8 mouse cellular contexts compared by ENCODE assay signal in genomic region chr2:122737894-122738830, GRCm38 (mm10). TPM values are rescaled to one million over a fixed set of nuclear protein-coding genes. Genes with fewer than 3 reads are reported as not detected.
DNase-seq lines count a peak whose midpoint lies in the region; ATAC-seq and TF ChIP-seq lines count a peak whose summit lies in the region.

Bloc1s6 (plus strand) TSS chr2:122738503.

- DNase-seq in 416B (ENCODE audit: low read depth), result peak; percentile 96
- DNase-seq in heart, adult 8-10 months (ENCODE audit: low spot score), result peak; percentile 85
- DNase-seq in kidney, adult 9 months, result peak; percentile 93
- peak; percentile 93 for DNase-seq in limb, embryonic 14.5 days (ENCODE audit: low spot score)
- peak; percentile 97 for DNase-seq in midbrain, postnatal 0 days (ENCODE audit: low spot score)
- peak; percentile 70 to 81 for DNase-seq in spleen, postnatal 14 days (ENCODE audit: low spot score in 2 of 2)

- 0 out of 2 replicates have a peak, but pooled peaks cover 10% of the 10 kb centered on the region for H3K27me3 ChIP-seq in embryonic facial prominence, embryonic 15.5 days
- no peaks in the 10 kb centered on the region for H3K27me3 ChIP-seq in limb, embryonic 14.5 days (ENCODE audit: control insufficient read depth, insufficient read depth, low read length)
- peaks cover 7% of the 10 kb centered on the region; the same call in 1 of the 2 replicates for H3K27me3 ChIP-seq in midbrain, postnatal 0 days (ENCODE audit: insufficient read depth, low read length)

- H3K27ac ChIP-seq in bone marrow, adult 2 months (ENCODE audit: control insufficient read depth, insufficient read depth, low read depth, low read length, poor library complexity), result peak within 1 kb of the TSS; percentile 92
- peak within 1 kb of the TSS; percentile 93 for H3K27ac ChIP-seq in embryonic facial prominence, embryonic 15.5 days (replicated peaks)
- peak within 1 kb of the TSS; percentile 92 for H3K27ac ChIP-seq in limb, embryonic 14.5 days (replicated peaks; ENCODE audit: low read depth, low read length)
- H3K27ac ChIP-seq in midbrain, postnatal 0 days (ENCODE audit: low read depth, low read length), result peak within 1 kb of the TSS; percentile 86

- peak within 1 kb of the TSS; percentile 67 for H3K4me2 ChIP-seq in embryonic facial prominence, embryonic 15.5 days (replicated peaks)
- peak within 1 kb of the TSS; percentile 55 for H3K4me2 ChIP-seq in limb, embryonic 14.5 days (replicated peaks; ENCODE audit: low read depth, low read length, severe bottlenecking)
- peak within 1 kb of the TSS; percentile 49 for H3K4me2 ChIP-seq in midbrain, postnatal 0 days (ENCODE audit: low read depth, low read length, poor library complexity, severe bottlenecking)

- peak within 1 kb of the TSS; percentile 91 for H3K9ac ChIP-seq in embryonic facial prominence, embryonic 15.5 days
- H3K9ac ChIP-seq in limb, embryonic 14.5 days (ENCODE audit: low read depth, low read length, severe bottlenecking), result peak within 1 kb of the TSS; percentile 86
- H3K9ac ChIP-seq in midbrain, postnatal 0 days (replicated peaks; ENCODE audit: low read length, poor library complexity, severe bottlenecking), result peak within 1 kb of the TSS; percentile 74

- peak within 1 kb of the TSS; percentile 98 for H3K4me3 ChIP-seq in bone marrow, adult 2 months (replicated peaks; ENCODE audit: control insufficient read depth, low read depth, low read length)
- peak within 1 kb of the TSS; percentile 82 for H3K4me3 ChIP-seq in embryonic facial prominence, embryonic 15.5 days (replicated peaks)
- peak within 1 kb of the TSS; percentile 69 for H3K4me3 ChIP-seq in limb, embryonic 14.5 days (replicated peaks; ENCODE audit: low read length)
- peak within 1 kb of the TSS; percentile 62 for H3K4me3 ChIP-seq in midbrain, postnatal 0 days (ENCODE audit: low read depth, low read length)

- H3K4me1 ChIP-seq in bone marrow, adult 2 months (ENCODE audit: control insufficient read depth, insufficient read depth, low read length), result no peaks in the 10 kb centered on the region
- peaks cover 9% of the 10 kb centered on the region for H3K4me1 ChIP-seq in embryonic facial prominence, embryonic 15.5 days
- H3K4me1 ChIP-seq in limb, embryonic 14.5 days (ENCODE audit: control insufficient read depth, insufficient read depth, low read length), result peaks cover 8% of the 10 kb centered on the region
- peaks cover 5% of the 10 kb centered on the region; the same call in 1 of the 2 replicates for H3K4me1 ChIP-seq in midbrain, postnatal 0 days (ENCODE audit: insufficient read depth, low read length)

- no peaks in the 10 kb centered on the region for H3K9me3 ChIP-seq in embryonic facial prominence, embryonic 15.5 days (replicated peaks)
- no peaks in the 10 kb centered on the region for H3K9me3 ChIP-seq in limb, embryonic 14.5 days (ENCODE audit: control insufficient read depth, low read length)
- H3K9me3 ChIP-seq in midbrain, postnatal 0 days (ENCODE audit: low read length), result no peaks in the 10 kb centered on the region

- no peaks in the 10 kb centered on the region for H3K36me3 ChIP-seq in embryonic facial prominence, embryonic 15.5 days
- H3K36me3 ChIP-seq in limb, embryonic 14.5 days (ENCODE audit: control insufficient read depth, insufficient read depth, low read length), result no peaks in the 10 kb centered on the region
- peaks cover 3% of the 10 kb centered on the region; the same call in 1 of the 2 replicates for H3K36me3 ChIP-seq in midbrain, postnatal 0 days (ENCODE audit: insufficient read depth, low read length)

- WGBS in bone marrow, adult 2 months, result under 1% methylated on average over 47 of the region's 59 CpGs
- under 1% methylated on average over 53 of the region's 59 CpGs for WGBS in embryonic facial prominence, embryonic 15.5 days
- 2% methylated on average over 51 of the region's 59 CpGs for WGBS in limb, embryonic 14.5 days
- WGBS in midbrain, postnatal 0 days, result under 1% methylated on average over 45 of the region's 59 CpGs

- TF ChIP-seq CTCF in bone marrow, adult 2 months (IDR thresholded peaks at IDR 0.05; ENCODE audit: control insufficient read depth, insufficient read depth, low read length), result no peak
- no peak for TF ChIP-seq CTCF in midbrain, postnatal 0 days (IDR thresholded peaks at IDR 0.05)

- peak; percentile 91 for ATAC-seq in embryonic facial prominence, embryonic 15.5 days (ENCODE audit: insufficient number of reproducible peaks, low FRiP score, low TSS enrichment, low read depth)
- ATAC-seq in limb, embryonic 14.5 days (ENCODE audit: low FRiP score, low read depth), result peak; percentile 96
- ATAC-seq in midbrain, postnatal 0 days (ENCODE audit: low FRiP score), result peak; percentile 95

- peak; percentile 71; the same call in 1 of the 2 replicates for TF ChIP-seq POLR2A in bone marrow, adult 2 months (IDR thresholded peaks at IDR 0.05; ENCODE audit: borderline replicate concordance, control insufficient read depth, low read depth, low read length)
- peak; percentile 41; the same call in 1 of the 2 replicates for TF ChIP-seq POLR2A in limb, embryonic 14.5 days (IDR thresholded peaks at IDR 0.05; ENCODE audit: borderline replicate concordance, extremely low read depth, insufficient read depth, insufficient read length)

RNA-seq across cellular contexts. Expression of gene Bloc1s6, which starts in this region (rescaled TPM):
- polyA plus RNA-seq in bone marrow, adult 2 months (2011; ENCODE audit: insufficient read depth, insufficient read length, low replicate concordance, missing spikeins), result 9.5 and 11.4 TPM in 2 replicates
- polyA plus RNA-seq in embryonic facial prominence, embryonic 15.5 days (2015; fragmentation: Nextera tagmentation; extraction: Ambion mirVana), result 46.5 and 47.5 TPM in 2 replicates
- 10 to 100 TPM; 25.1 to 33.1 (median 29.1) TPM for total RNA-seq in heart, adult 8-10 months (2022)
- polyA plus RNA-seq in limb, embryonic 14.5 days (2012; rRNA removed), result 38.5 and 52.4 TPM in 2 replicates
- polyA plus RNA-seq in limb, embryonic 14.5 days (2014; fragmentation: Nextera tagmentation; extraction: Ambion mirVana), result 40.6 and 43.6 TPM in 2 replicates
- 76.7 and 108 TPM in 2 replicates for total RNA-seq in midbrain, postnatal 0 days (2014; rRNA removed)
- polyA plus RNA-seq in midbrain, postnatal 0 days (2015; fragmentation: Nextera tagmentation; extraction: Ambion mirVana), result 115 and 124 TPM in 2 replicates

Comparison
In these comparisons a context has a peak if more than half of its experiments do, and no peak if none do; other contexts are left out.
1. Peak in every context shown above with its lines: DNase-seq, ATAC-seq, H3K4me3 ChIP-seq and H3K27ac ChIP-seq.